Mouse (Mus musculus): ENCODE measurements around the gene Gm11634. TPM values are rescaled to one million over a fixed set of nuclear protein-coding genes. Genes with fewer than 3 reads are reported as not detected.
"Not testable (repeated sequence)": the region's sequence is repeated elsewhere in the genome, so short reads cannot be mapped to it uniquely, and the experiment has no call there.

Gm11634 gene
- polyA plus RNA-seq (2015; fragmentation: Nextera tagmentation; extraction: Ambion mirVana) = 0.13 TPM in 1 of 2 replicates, not detected in the other

DNA sequence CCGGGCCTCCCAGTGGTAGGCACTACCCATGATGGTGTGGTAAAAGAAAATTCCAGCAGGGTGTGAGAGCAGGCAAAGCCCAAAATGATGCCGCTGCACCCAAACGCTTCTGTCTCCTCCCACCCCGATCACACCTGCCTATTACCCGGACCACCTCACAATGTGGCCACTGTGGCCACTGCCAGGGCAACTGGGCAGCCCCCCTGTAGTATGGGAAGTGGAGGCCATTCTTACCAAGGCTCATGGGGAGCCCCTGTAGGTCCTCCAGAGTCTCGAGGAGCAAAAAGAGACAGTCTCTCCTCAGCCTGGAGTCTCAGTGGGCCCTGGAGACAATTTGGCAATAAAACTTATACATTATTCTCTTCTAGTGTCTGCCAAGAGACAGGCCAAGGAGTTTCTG, at the start of gene Gm11634:
TSS of gene Gm11634 (minus strand) at position 101 of the 400 bp plus-strand sequence.
- Histone ChIP-seq H3K27me3 (ENCODE audit: control insufficient read depth, insufficient read depth, low read length) (no peaks in the 10 kb centered on the region), H3K4me2 (replicated peaks; ENCODE audit: low read depth) (no peak within 1 kb of the TSS), H3K27ac (replicated peaks) (no peak within 1 kb of the TSS), H3K9me3 (ENCODE audit: control insufficient read depth, low read length) (no peaks in the 10 kb centered on the region), H3K4me3 (ENCODE audit: low read depth, low read length) (no peak within 1 kb of the TSS), H3K9ac (ENCODE audit: low read length) (no peak within 1 kb of the TSS), H3K4me1 (replicated peaks; ENCODE audit: control insufficient read depth, insufficient read depth) (no peaks in the 10 kb centered on the region), H3K36me3 (ENCODE audit: control insufficient read depth, insufficient read depth, low read length) (no peaks in the 10 kb centered on the region)
- TF ChIP-seq EP300 (optimal IDR thresholded peaks at IDR 0.05) (no peak), CTCF (IDR thresholded peaks at IDR 0.05; ENCODE audit: low read depth) (no peak)
- 71% methylated on average over 6 of the region's 6 CpGs for WGBS
- ATAC-seq (ENCODE audit: low FRiP score, low TSS enrichment) = no peak
- DNase-seq (ENCODE audit: low spot score) = no peak

DNA sequence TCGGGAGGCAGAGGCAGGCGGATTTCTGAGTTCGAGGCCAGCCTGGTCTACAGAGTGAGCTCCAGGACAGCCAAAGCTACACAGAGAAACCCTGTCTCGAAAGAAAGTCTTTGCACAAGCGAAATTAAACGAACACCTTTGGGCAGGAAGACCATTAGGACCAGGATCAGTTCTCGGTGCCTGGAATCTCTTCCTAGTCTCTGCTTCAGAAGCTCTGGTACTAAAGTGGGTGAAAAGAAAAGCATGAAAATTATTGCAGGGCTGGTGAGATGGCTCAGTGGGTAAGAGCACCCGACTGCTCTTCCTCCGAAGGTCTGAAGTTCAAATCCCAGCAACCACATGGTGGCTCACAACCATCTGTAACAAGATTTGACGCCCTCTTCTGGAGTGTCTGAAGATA, 48.0 kb upstream of the Gm11634 start:
- H3K9ac ChIP-seq (ENCODE audit: low read length); H3K4me2 ChIP-seq (replicated peaks; ENCODE audit: low read depth); H3K9me3 ChIP-seq (ENCODE audit: control insufficient read depth, low read length); H3K4me1 ChIP-seq (replicated peaks; ENCODE audit: control insufficient read depth, insufficient read depth); H3K36me3 ChIP-seq (ENCODE audit: control insufficient read depth, insufficient read depth, low read length); ATAC-seq (ENCODE audit: low FRiP score, low TSS enrichment); H3K4me3 ChIP-seq (ENCODE audit: low read depth, low read length); H3K27ac ChIP-seq (replicated peaks); DNase-seq (ENCODE audit: low spot score); H3K27me3 ChIP-seq (ENCODE audit: control insufficient read depth, insufficient read depth, low read length): not testable (repeated sequence)
- 0 out of 2 replicates have a peak, but pooled peaks have one; percentile 2 for TF ChIP-seq CTCF (IDR thresholded peaks at IDR 0.05; ENCODE audit: low read depth)
- WGBS = 95% methylated on average over 10 of the region's 10 CpGs

DNA sequence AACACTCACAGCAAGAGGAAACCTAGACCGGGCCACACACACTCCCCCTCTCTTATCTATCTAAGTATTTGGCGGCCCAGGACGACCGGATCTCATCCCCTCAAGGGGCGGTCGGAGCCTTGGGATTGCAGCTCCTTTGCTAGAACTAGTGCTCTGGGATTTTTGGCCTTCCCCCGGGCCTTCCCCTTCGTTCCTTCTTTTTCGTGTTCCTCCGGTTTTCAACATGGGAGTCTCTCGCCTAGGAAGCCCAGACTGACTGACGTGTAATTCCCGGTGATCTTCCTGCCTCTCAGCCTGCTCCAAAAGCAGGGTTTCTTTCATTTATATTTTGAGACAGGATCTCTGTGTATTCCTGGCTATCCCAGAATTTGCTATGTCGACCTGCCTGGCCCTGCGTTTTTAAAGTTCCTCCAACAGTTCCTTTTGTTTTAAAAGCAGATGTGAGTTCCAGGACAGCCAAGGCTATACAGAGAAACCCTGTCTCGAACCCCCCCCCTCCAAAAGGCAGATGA, 47.3 kb upstream of the Gm11634 start:
- Histone ChIP-seq H3K27ac (replicated peaks) (peak overlapping the region; percentile 88), H3K4me3 (ENCODE audit: low read depth, low read length) (peak overlapping the region; percentile 13; the same call in 1 of the 2 replicates), H3K9ac (ENCODE audit: low read length) (peak overlapping the region; percentile 56), H3K4me2 (replicated peaks; ENCODE audit: low read depth) (peak overlapping the region; percentile 43)
- DNase-seq (ENCODE audit: low spot score); H3K4me1 ChIP-seq (replicated peaks; ENCODE audit: control insufficient read depth, insufficient read depth); H3K27me3 ChIP-seq (ENCODE audit: control insufficient read depth, insufficient read depth, low read length); ATAC-seq (ENCODE audit: low FRiP score, low TSS enrichment); H3K36me3 ChIP-seq (ENCODE audit: control insufficient read depth, insufficient read depth, low read length); H3K9me3 ChIP-seq (ENCODE audit: control insufficient read depth, low read length): not testable (repeated sequence)
- 11% methylated on average over 11 of the region's 16 CpGs for WGBS

DNA sequence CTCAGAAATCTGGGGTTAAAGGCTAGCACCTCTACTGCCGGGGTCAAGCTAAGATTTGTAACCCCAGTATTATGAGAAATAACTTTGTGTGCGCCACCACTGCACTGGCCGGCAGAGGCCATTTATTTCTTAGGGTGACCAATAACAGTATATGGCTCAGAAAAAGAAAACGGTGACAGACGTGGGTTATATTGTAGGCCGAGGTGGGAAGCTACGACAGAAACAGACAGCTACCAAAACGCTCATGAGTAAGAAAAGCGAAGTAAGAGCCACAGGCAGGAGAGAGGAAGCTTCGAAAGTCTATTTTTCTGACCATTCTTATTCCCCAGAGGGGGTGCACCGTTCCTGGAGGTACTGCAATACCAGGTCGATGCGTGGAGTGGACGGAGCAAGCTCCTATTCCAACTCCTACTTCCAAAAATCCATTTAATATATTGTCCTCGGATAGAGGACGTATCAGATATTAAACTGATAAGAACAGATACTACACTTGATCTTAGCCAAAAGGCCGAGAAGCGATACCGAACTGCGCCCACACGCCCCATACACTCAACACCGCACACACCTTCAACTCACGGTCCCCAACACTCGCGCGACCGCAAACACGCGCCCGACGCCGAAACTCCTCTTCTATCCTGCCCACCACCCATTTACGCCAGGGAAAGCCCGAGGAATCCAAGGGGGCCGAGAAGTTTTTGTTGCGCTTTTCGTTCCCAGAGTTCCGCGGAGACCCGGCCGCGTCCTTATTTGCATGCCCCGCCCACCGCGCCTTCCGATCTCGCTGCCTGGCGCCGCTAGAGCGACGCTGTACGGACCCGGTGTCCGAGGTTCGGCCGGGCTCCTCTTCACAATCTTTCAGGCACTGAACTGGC, 46.6 kb upstream of the Gm11634 start:
- Histone ChIP-seq H3K4me2 (replicated peaks; ENCODE audit: low read depth) (peak overlapping the region; percentile 43), H3K9ac (ENCODE audit: low read length) (peak overlapping the region; percentile 56), H3K4me3 (ENCODE audit: low read depth, low read length) (peak overlapping the region; percentile 13; the same call in 1 of the 2 replicates), H3K27ac (replicated peaks) (peak overlapping the region; percentile 88)
- not testable (repeated sequence) for H3K9me3 ChIP-seq (ENCODE audit: control insufficient read depth, low read length); H3K36me3 ChIP-seq (ENCODE audit: control insufficient read depth, insufficient read depth, low read length); H3K27me3 ChIP-seq (ENCODE audit: control insufficient read depth, insufficient read depth, low read length); H3K4me1 ChIP-seq (replicated peaks; ENCODE audit: control insufficient read depth, insufficient read depth)
- under 1% methylated on average over 41 of the region's 56 CpGs for WGBS
- DNase-seq (ENCODE audit: low spot score) (peak; percentile 76), ATAC-seq (ENCODE audit: low FRiP score, low TSS enrichment) (peak; percentile 80)
- peak; percentile 3; the same call in 1 of the 2 replicates for TF ChIP-seq CTCF (IDR thresholded peaks at IDR 0.05; ENCODE audit: low read depth)

- H3K36me3 ChIP-seq (ENCODE audit: control insufficient read depth, insufficient read depth, low read length); DNase-seq (ENCODE audit: low spot score); H3K9ac ChIP-seq (ENCODE audit: low read length); H3K27me3 ChIP-seq (ENCODE audit: control insufficient read depth, insufficient read depth, low read length); H3K4me3 ChIP-seq (ENCODE audit: low read depth, low read length); H3K9me3 ChIP-seq (ENCODE audit: control insufficient read depth, low read length); H3K27ac ChIP-seq (replicated peaks); H3K4me1 ChIP-seq (replicated peaks; ENCODE audit: control insufficient read depth, insufficient read depth); H3K4me2 ChIP-seq (replicated peaks; ENCODE audit: low read depth): not testable (repeated sequence)
- WGBS = 2% methylated on average over 4 of the region's 4 CpGs
- ATAC-seq (ENCODE audit: low FRiP score, low TSS enrichment) = 0 out of 2 replicates have a peak, but pooled peaks have one; percentile 0
Observed at GRCm38 (mm10) chr11:101645043-101645410, 46.0 kb upstream of the Gm11634 start.

- H3K9ac ChIP-seq (ENCODE audit: low read length) = no peak overlapping the region
- H3K4me2 ChIP-seq (replicated peaks; ENCODE audit: low read depth) = no peak overlapping the region
- H3K36me3 ChIP-seq (ENCODE audit: control insufficient read depth, insufficient read depth, low read length) = no peaks in the 10 kb centered on the region
- no peak overlapping the region for H3K27ac ChIP-seq (replicated peaks)
- DNase-seq (ENCODE audit: low spot score) (no peak), ATAC-seq (ENCODE audit: low FRiP score, low TSS enrichment) (no peak)
- H3K27me3 ChIP-seq (ENCODE audit: control insufficient read depth, insufficient read depth, low read length) = no peaks in the 10 kb centered on the region
- no peaks in the 10 kb centered on the region for H3K9me3 ChIP-seq (ENCODE audit: control insufficient read depth, low read length)
- TF ChIP-seq CTCF (IDR thresholded peaks at IDR 0.05; ENCODE audit: low read depth) (no peak), EP300 (optimal IDR thresholded peaks at IDR 0.05) (no peak)
- no peaks in the 10 kb centered on the region for H3K4me1 ChIP-seq (replicated peaks; ENCODE audit: control insufficient read depth, insufficient read depth)
- H3K4me3 ChIP-seq (ENCODE audit: low read depth, low read length) = no peak overlapping the region
- 47% methylated on average over 3 of the region's 3 CpGs for WGBS
Observed at GRCm38 (mm10) chr11:101644591-101644990, 45.5 kb upstream of the Gm11634 start.

Data from stomach, postnatal 0 days (tissue).